Mouse (Mus musculus) activated CD4-positive, CD25-positive, alpha-beta regulatory T cell (primary cell): ENCODE data around the gene Olfr311. TPM values are rescaled to one million over a fixed set of nuclear protein-coding genes. Genes with fewer than 3 reads are reported as not detected.

Experiments
- polyA plus RNA-seq, 2 experiments: library from polyadenylated mRNA; unstranded; fragments of 100-300 nt; shearing (Covaris generic); gene quantifications; one replicate each; pipeline ENCODE4 v1.2.1; 2017

Gene Olfr311
- not detected for polyA plus RNA-seq

GRCm38 (mm10) chr11:58838951-58839350 lies at the start of gene Olfr311:
Gene Olfr311 (plus strand): TSS chr11:58839251.

GRCm38 (mm10) chr11:58801558-58802228 lies 37.4 kb upstream of the Olfr311 start, which contains the start of gene Fam183b:
Gene Fam183b (minus strand): TSS chr11:58801960.

GRCm38 (mm10) chr11:58814700-58815099 lies 24.4 kb upstream of the Olfr311 start, which contains the start of gene Olfr313:
Gene Olfr313 (plus strand): TSS chr11:58815000.

GRCm38 (mm10) chr11:58828937-58829336 lies 10.1 kb upstream of the Olfr311 start, which contains the start of gene Olfr312:
Gene Olfr312 (plus strand): TSS chr11:58829237.

GRCm38 (mm10) chr11:58846919-58847461 lies 7.9 kb downstream of the Olfr311 start, which contains the start of gene Gm12258:
Gene Gm12258 (plus strand): TSS chr11:58847158.

GRCm38 (mm10) chr11:58867039-58867953 lies 28.2 kb downstream of the Olfr311 start, which contains the start of gene 2810021J22Rik:
Gene 2810021J22Rik (plus strand): TSS chr11:58867216.

Other genes starting within 250 kb of the Olfr311 start
- gene Olfr324, start 244.1 kb upstream of the Olfr311 start, polyA plus RNA-seq: not detected
- not detected for gene 2210407C18Rik, start 223.2 kb upstream of the Olfr311 start, polyA plus RNA-seq
- under 1 TPM in 1 of 2 experiments, not detected in 1; 0.14 TPM for gene Olfr323, start 208.8 kb upstream of the Olfr311 start, polyA plus RNA-seq
- under 1 TPM; 0.21 to 0.43 TPM for gene Trim58, start 198.8 kb upstream of the Olfr311 start, polyA plus RNA-seq
- gene Olfr322, start 180.5 kb upstream of the Olfr311 start, polyA plus RNA-seq: not detected
- gene Olfr320, start 158.2 kb upstream of the Olfr311 start, polyA plus RNA-seq: not detected
- not detected for gene Olfr319, start 140.1 kb upstream of the Olfr311 start, polyA plus RNA-seq
- under 1 TPM; 0.05 to 0.11 TPM for gene Olfr318, start 115.2 kb upstream of the Olfr311 start, polyA plus RNA-seq
- gene Olfr317, start 100.0 kb upstream of the Olfr311 start, polyA plus RNA-seq: not detected
- gene Olfr316, start 86.5 kb upstream of the Olfr311 start, polyA plus RNA-seq: not detected
- under 1 TPM in 1 of 2 experiments, not detected in 1; 0.11 TPM for gene Olfr315, start 66.1 kb upstream of the Olfr311 start, polyA plus RNA-seq
- under 1 TPM in 1 of 2 experiments, not detected in 1; 0.20 TPM for gene Olfr314, start 56.3 kb upstream of the Olfr311 start, polyA plus RNA-seq
- gene Fam183b, start 37.3 kb upstream of the Olfr311 start, polyA plus RNA-seq: not detected
- gene Olfr313, start 24.3 kb upstream of the Olfr311 start, polyA plus RNA-seq: not detected
- under 1 TPM in 1 of 2 experiments, not detected in 1; 0.29 TPM for gene Olfr312, start 10.0 kb upstream of the Olfr311 start, polyA plus RNA-seq
- gene Gm12258, start 7.9 kb downstream of the Olfr311 start, polyA plus RNA-seq: 10 to 100 TPM in 1 of 2 experiments, 1 to 10 TPM in 1; 5.4 to 11.4 TPM
- 1 to 10 TPM; 5.6 to 7.0 TPM for gene 2810021J22Rik, start 28.0 kb downstream of the Olfr311 start, polyA plus RNA-seq
- gene Zfp39, start 65.0 kb downstream of the Olfr311 start, polyA plus RNA-seq: 10 to 100 TPM in 1 of 2 experiments, 1 to 10 TPM in 1; 8.3 to 11.4 TPM
- gene Btnl10, start 78.7 kb downstream of the Olfr311 start, polyA plus RNA-seq: under 1 TPM; 0.14 to 0.20 TPM
- gene Rnf187, start 99.7 kb downstream of the Olfr311 start, polyA plus RNA-seq: 100 to 1,000 TPM; 243 to 248 TPM
- 10 to 100 TPM; 14.4 to 22.3 TPM for gene Hist3h2ba, start 109.7 kb downstream of the Olfr311 start, polyA plus RNA-seq
- gene Hist3h2a, start 115.4 kb downstream of the Olfr311 start, polyA plus RNA-seq: 10 to 100 TPM in 1 of 2 experiments, 1 to 10 TPM in 1; 8.1 to 13.0 TPM
- under 1 TPM; 0.06 to 0.60 TPM for gene Trim17, start 115.4 kb downstream of the Olfr311 start, polyA plus RNA-seq
- gene Trim11, start 138.8 kb downstream of the Olfr311 start, polyA plus RNA-seq: 10 to 100 TPM; 38.4 to 42.4 TPM